Mouse (Mus musculus) C2C12 (cell line): ENCODE measurements around the gene Umad1.

Experiments
- CEBPB ChIP-seq: IDR thresholded peaks from one replicate; pipeline ENCODE4 v1.6.1; 2011; ENCODE audit warnings: low read depth, mild to moderate bottlenecking, control low read depth, moderate library complexity
- CTCF ChIP-seq: IDR thresholded peaks from one replicate; pipeline ENCODE4 v1.5.1; 2011; ENCODE audit not compliant: control insufficient read depth, insufficient read depth, insufficient read length
- FOSL1 ChIP-seq: IDR thresholded peaks from one replicate; pipeline ENCODE4 v1.8.0; 2011; ENCODE audit warnings: mild to moderate bottlenecking, low read length; ENCODE audit not compliant: poor library complexity, insufficient read depth, severe bottlenecking
- MAX ChIP-seq: IDR thresholded peaks from one replicate; pipeline ENCODE4 v1.6.1; 2011; ENCODE audit warnings: mild to moderate bottlenecking, control low read depth
- MYOD1 ChIP-seq: IDR thresholded peaks from one replicate; pipeline ENCODE4 v1.6.1; 2011; ENCODE audit warnings: low read depth; ENCODE audit not compliant: control insufficient read depth, insufficient read length
- MYOG ChIP-seq: IDR thresholded peaks from one replicate; pipeline ENCODE4 v1.6.1; 2011; ENCODE audit not compliant: control insufficient read depth, insufficient read length; ENCODE audit errors: extremely low read depth
- USF1 ChIP-seq: IDR thresholded peaks from one replicate; pipeline ENCODE4 v1.6.1; 2011; ENCODE audit warnings: low read depth, mild to moderate bottlenecking, control low read depth, moderate library complexity

- no peak for TF ChIP-seq MAX
- no peak for TF ChIP-seq CTCF
- no peak for TF ChIP-seq MYOD1
- no peak for TF ChIP-seq USF1
- TF ChIP-seq CEBPB = no peak
- no peak for TF ChIP-seq MYOG
- TF ChIP-seq FOSL1 = no peak
These were observed 114.0 kb downstream of the Umad1 start for GRCm38 (mm10) chr6:8373051-8373450.
